Mouse (Mus musculus) embryonic facial prominence, embryonic 13.5 days (tissue): ENCODE measurements around the gene Nfkb1. TPM values are rescaled to one million over a fixed set of nuclear protein-coding genes. Genes with fewer than 3 reads are reported as not detected.
A peak's percentile ranks its signal among the peaks of the same experiment; 100 is the strongest.

Experiments
- ATAC-seq: fragments of 200-750 bp; cut with Nextera tagmentation; 2 replicates; pipeline ENCODE4 v1.8.0; 2017; ENCODE audit warnings: low read depth; ENCODE audit not compliant: insufficient number of reproducible peaks, insufficient read depth, low FRiP score, low TSS enrichment
- H3K27ac ChIP-seq: fragments of 300-500 bp; sonication (generic); 2 replicates; pipeline ENCODE4 v1.5.1; 2015; ENCODE audit warnings: moderate library complexity, mild to moderate bottlenecking, inconsistent platforms
- H3K27me3 ChIP-seq: fragments of 300-500 bp; sonication (generic); 2 replicates; pipeline ENCODE4 v1.6.1; 2015; ENCODE audit warnings: mild to moderate bottlenecking, inconsistent platforms
- H3K36me3 ChIP-seq: fragments of 300-500 bp; sonication (generic); 2 replicates; pipeline ENCODE4 v1.6.1; 2015; ENCODE audit warnings: mild to moderate bottlenecking, inconsistent platforms
- H3K4me1 ChIP-seq: fragments of 300-500 bp; sonication (generic); 2 replicates; pipeline ENCODE4 v1.6.1; 2015; ENCODE audit warnings: inconsistent platforms
- H3K4me2 ChIP-seq: fragments of 300-500 bp; sonication (generic); 2 replicates; pipeline ENCODE4 v1.6.1; 2015; ENCODE audit warnings: moderate library complexity, mild to moderate bottlenecking, inconsistent platforms
- H3K4me3 ChIP-seq: fragments of 300-500 bp; sonication (generic); 2 replicates; pipeline ENCODE4 v1.5.1; 2015; ENCODE audit warnings: mild to moderate bottlenecking, inconsistent platforms
- H3K9ac ChIP-seq: fragments of 300-500 bp; sonication (generic); 2 replicates; pipeline ENCODE4 v1.6.1; 2015; ENCODE audit warnings: mild to moderate bottlenecking, inconsistent platforms
- H3K9me3 ChIP-seq: fragments of 300-500 bp; sonication (generic); 2 replicates; pipeline ENCODE4 v1.6.1; 2016; ENCODE audit warnings: inconsistent platforms
- WGBS: fragments of 180-500 bp; shearing (Covaris S2); methylation state at CpG from one replicate; pipeline ENCODE4 v1.1.7; 2015; ENCODE audit warnings: mixed read lengths; 5-methylcytosine and 5-hydroxymethylcytosine counted together
- polyA plus RNA-seq: library from polyadenylated mRNA; unstranded; fragments of >200 nt; fragmentation: Nextera tagmentation; extraction: Ambion mirVana; gene quantifications from 2 replicates; pipeline ENCODE4 v1.2.1, GENCODE M21; 2015

Nfkb1 gene
- polyA plus RNA-seq, 1 experiment from 2014 or later: 20.4 TPM

DNA sequence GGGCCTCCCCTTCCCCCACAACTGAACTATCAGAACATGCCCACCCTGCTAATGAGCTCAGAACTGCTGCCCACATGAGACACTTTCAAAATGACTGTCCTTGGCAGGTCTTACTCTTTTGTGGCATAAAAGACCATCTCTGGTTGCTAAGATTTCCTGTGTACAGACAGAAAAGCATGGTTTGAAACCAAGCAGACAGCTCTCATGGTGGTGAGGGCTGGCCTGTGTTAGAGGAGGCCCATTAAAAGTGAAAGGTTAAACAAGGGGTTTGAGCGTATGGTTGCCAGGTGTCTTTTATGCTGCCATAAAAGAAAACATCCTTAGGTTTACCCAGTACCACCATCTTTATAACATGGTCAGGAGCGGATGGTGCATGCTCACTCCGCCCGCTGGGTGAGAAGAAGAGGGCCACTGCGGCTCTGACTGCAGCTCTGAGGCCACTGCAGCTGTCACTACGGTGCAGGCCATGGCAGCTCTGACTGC is 25.5 kb downstream of the Nfkb1 start:
- Histone ChIP-seq H3K27me3 (no peaks in the 10 kb centered on the region), H3K9ac (no peak overlapping the region), H3K4me2 (no peak overlapping the region), H3K4me1 (peaks cover 19% of the 10 kb centered on the region), H3K36me3 (peaks cover 44% of the 10 kb centered on the region), H3K9me3 (no peaks in the 10 kb centered on the region), H3K27ac (peak overlapping the region; percentile 40; the same call in 1 of the 2 replicates), H3K4me3 (no peak overlapping the region)
- no peak for ATAC-seq
- WGBS: 57% methylated on average over 6 of the region's 6 CpGs

DNA sequence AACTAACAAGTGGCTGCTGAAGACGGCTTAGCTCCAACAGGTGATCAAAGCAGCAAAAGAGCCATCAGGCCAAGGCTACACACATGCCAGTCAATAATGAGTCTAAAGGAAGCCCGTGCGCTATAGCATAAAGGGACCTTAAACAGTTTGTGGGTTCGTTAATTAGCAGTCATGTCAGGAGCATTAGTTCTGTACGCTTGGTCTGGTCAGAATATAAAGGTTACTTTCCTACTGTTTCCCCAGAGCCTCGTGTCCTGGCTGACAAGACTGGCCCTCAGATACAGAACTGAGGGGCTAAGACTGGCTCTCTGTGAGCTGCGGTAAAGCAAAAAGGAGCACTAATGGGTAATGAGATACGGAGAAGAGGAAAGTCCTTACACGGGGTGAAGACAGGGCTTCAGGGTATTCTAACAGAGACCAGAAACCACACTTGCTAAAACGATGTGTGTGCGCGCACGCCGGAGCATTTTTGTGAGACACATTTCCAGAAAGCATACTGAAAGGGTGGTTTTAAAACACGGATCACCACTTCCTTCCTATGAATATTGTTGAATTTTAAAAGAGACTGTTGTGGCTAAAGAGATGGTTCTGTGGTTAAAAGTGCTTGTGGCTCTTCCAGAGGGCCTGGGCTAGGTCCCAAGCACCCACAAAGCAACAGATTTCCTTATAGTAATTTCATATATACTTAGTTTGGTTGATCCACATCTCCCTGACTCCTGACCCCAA is 29.0 kb downstream of the Nfkb1 start:
- no peaks in the 10 kb centered on the region for H3K27me3 ChIP-seq
- peaks cover 12% of the 10 kb centered on the region for H3K4me1 ChIP-seq
- H3K4me2 ChIP-seq: no peak overlapping the region
- H3K27ac ChIP-seq: no peak overlapping the region
- no peak overlapping the region for H3K4me3 ChIP-seq
- no peak for ATAC-seq
- peaks cover 55% of the 10 kb centered on the region for H3K36me3 ChIP-seq
- 78% methylated on average over 15 of the region's 15 CpGs for WGBS
- H3K9me3 ChIP-seq: no peaks in the 10 kb centered on the region
- no peak overlapping the region for H3K9ac ChIP-seq

- Histone ChIP-seq H3K4me1 (peaks cover 12% of the 10 kb centered on the region), H3K27ac (no peak overlapping the region), H3K27me3 (no peaks in the 10 kb centered on the region), H3K36me3 (peaks cover 50% of the 10 kb centered on the region), H3K4me2 (no peak overlapping the region), H3K4me3 (no peak overlapping the region), H3K9me3 (no peaks in the 10 kb centered on the region), H3K9ac (no peak overlapping the region)
- no peak for ATAC-seq
- WGBS: 79% methylated on average over 9 of the region's 9 CpGs
Measured at GRCm38 (mm10) chr3:135661707-135662106, 29.6 kb downstream of the Nfkb1 start.

- no peak overlapping the region for H3K4me2 ChIP-seq
- H3K27me3 ChIP-seq: no peaks in the 10 kb centered on the region
- no peak overlapping the region for H3K27ac ChIP-seq
- H3K4me1 ChIP-seq: peaks cover 5% of the 10 kb centered on the region
- H3K9ac ChIP-seq: no peak overlapping the region
- H3K36me3 ChIP-seq: peaks cover 51% of the 10 kb centered on the region
- no peak for ATAC-seq
- WGBS: 85% methylated on average over 7 of the region's 7 CpGs
- no peaks in the 10 kb centered on the region for H3K9me3 ChIP-seq
- H3K4me3 ChIP-seq: no peak overlapping the region
Measured at GRCm38 (mm10) chr3:135658540-135659097, 32.7 kb downstream of the Nfkb1 start.

- ATAC-seq: no peak
- Histone ChIP-seq H3K4me2 (no peak overlapping the region), H3K36me3 (peaks cover 50% of the 10 kb centered on the region), H3K9me3 (no peaks in the 10 kb centered on the region), H3K4me3 (no peak overlapping the region), H3K27me3 (no peaks in the 10 kb centered on the region), H3K4me1 (peaks cover 14% of the 10 kb centered on the region), H3K27ac (no peak overlapping the region), H3K9ac (no peak overlapping the region)
- 91% methylated on average over 4 of the region's 4 CpGs for WGBS
Measured at GRCm38 (mm10) chr3:135656156-135656555, 35.2 kb downstream of the Nfkb1 start.

DNA sequence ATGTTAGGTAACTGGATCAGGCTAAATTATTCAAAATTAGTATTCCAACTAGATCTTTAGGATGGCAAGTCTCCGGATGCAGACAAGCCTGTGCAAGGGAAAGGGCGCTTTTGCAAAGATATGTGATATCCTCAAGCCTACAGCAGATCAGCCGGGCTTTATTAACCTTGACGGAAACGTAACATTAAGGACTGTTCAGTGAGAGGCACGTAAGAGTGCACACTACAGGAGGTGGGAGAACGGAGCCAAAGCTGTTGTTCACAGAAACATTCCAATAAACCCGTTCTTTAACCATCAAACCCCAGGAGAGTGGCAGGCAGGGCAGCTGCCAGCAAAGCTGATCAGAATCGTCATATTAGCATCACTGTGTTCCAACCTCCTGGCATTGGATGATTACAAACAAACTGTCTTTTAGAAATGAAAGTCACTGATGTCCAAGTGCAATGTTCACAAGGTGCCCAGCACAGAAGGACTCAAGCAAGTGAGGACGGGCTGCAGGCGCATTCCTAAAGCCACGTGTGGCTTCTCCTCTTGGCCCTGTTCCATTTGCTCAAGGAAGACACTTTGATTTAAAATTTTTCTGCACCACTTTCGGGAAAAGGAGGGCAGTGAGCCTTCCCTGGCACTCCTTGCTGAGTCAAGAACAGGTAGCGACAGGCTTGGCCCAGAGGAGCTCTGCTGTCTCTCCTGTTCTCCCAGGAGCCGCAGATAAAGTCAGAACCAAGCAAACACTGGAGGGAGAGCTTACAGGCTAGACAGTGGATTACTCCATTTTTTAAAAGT is 40.4 kb downstream of the Nfkb1 start:
- Histone ChIP-seq H3K4me3 (no peak overlapping the region), H3K4me2 (peak overlapping the region; percentile 28), H3K36me3 (peaks cover 51% of the 10 kb centered on the region), H3K9me3 (no peaks in the 10 kb centered on the region), H3K9ac (no peak overlapping the region), H3K27ac (peak overlapping the region; percentile 74), H3K27me3 (no peaks in the 10 kb centered on the region), H3K4me1 (peaks cover 24% of the 10 kb centered on the region)
- peak; percentile 48; the same call in 1 of the 2 replicates for ATAC-seq
- WGBS: 39% methylated on average over 15 of the region's 15 CpGs

DNA sequence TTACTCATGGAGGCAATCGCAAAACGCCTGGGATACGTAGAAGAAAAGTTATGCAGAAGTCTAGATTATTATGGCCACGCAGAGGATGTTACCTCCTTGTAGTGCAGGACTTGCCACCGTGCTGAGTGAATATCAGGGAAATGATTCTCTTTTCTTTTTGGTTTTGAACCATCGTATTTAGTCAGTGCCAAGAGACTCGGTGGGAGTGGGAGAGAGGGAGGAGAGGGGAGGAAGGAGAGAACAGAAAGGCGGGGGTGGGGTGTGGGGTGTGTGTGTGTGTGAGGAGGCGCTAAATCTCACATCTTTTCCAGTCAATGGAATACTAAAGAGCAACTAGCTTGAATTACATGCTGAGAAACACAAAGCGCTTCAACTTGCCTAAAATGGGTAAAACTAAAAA is 41.5 kb downstream of the Nfkb1 start:
- peaks cover 52% of the 10 kb centered on the region for H3K36me3 ChIP-seq
- ATAC-seq: no peak
- no peak overlapping the region for H3K27ac ChIP-seq
- no peaks in the 10 kb centered on the region for H3K9me3 ChIP-seq
- H3K27me3 ChIP-seq: no peaks in the 10 kb centered on the region
- WGBS: 83% methylated on average over 10 of the region's 10 CpGs
- peaks cover 24% of the 10 kb centered on the region for H3K4me1 ChIP-seq
- no peak overlapping the region for H3K9ac ChIP-seq
- H3K4me2 ChIP-seq: no peak overlapping the region
- no peak overlapping the region for H3K4me3 ChIP-seq

- 93% methylated on average over 8 of the region's 8 CpGs for WGBS
- ATAC-seq: no peak
- no peaks in the 10 kb centered on the region for H3K27me3 ChIP-seq
- no peak overlapping the region for H3K4me2 ChIP-seq
- H3K4me3 ChIP-seq: no peak overlapping the region
- no peaks in the 10 kb centered on the region for H3K9me3 ChIP-seq
- peaks cover 18% of the 10 kb centered on the region for H3K4me1 ChIP-seq
- H3K9ac ChIP-seq: no peak overlapping the region
- no peak overlapping the region for H3K27ac ChIP-seq
- peaks cover 55% of the 10 kb centered on the region for H3K36me3 ChIP-seq
Measured at GRCm38 (mm10) chr3:135648501-135648900, 42.8 kb downstream of the Nfkb1 start.

DNA sequence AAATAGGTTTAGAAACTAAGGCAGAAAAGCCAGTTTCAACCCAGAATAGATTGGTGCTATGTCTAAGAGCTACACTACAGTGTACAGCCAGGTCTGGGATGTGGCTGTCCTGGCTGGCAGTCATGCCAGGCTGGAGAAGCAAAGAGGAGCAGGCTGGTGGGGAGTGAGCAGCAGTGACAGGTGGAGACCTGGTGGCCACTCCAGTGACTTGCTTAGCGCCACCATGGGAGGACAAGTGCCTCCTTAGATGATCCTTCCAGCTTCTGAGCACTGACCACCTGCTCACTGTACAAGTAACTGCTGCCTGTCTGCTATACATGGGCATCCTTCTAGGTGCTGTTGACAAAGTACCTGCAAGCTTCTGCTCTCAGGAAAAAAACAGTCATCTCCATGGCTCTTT is 44.7 kb downstream of the Nfkb1 start:
- H3K9me3 ChIP-seq: no peaks in the 10 kb centered on the region
- no peak overlapping the region for H3K4me2 ChIP-seq
- H3K4me3 ChIP-seq: no peak overlapping the region
- H3K36me3 ChIP-seq: peaks cover 53% of the 10 kb centered on the region
- no peaks in the 10 kb centered on the region for H3K27me3 ChIP-seq
- H3K4me1 ChIP-seq: peaks cover 13% of the 10 kb centered on the region
- no peak for ATAC-seq
- WGBS: 92% methylated on average over 1 of the region's 1 CpGs
- no peak overlapping the region for H3K9ac ChIP-seq
- H3K27ac ChIP-seq: no peak overlapping the region

- 92% methylated on average over 3 of the region's 3 CpGs for WGBS
- Histone ChIP-seq H3K27ac (no peak overlapping the region), H3K36me3 (peaks cover 65% of the 10 kb centered on the region), H3K9me3 (no peaks in the 10 kb centered on the region), H3K4me2 (no peak overlapping the region), H3K4me3 (no peak overlapping the region), H3K27me3 (no peaks in the 10 kb centered on the region), H3K9ac (no peak overlapping the region), H3K4me1 (no peaks in the 10 kb centered on the region)
- ATAC-seq: no peak
Measured at GRCm38 (mm10) chr3:135644971-135645370, 46.4 kb downstream of the Nfkb1 start.

DNA sequence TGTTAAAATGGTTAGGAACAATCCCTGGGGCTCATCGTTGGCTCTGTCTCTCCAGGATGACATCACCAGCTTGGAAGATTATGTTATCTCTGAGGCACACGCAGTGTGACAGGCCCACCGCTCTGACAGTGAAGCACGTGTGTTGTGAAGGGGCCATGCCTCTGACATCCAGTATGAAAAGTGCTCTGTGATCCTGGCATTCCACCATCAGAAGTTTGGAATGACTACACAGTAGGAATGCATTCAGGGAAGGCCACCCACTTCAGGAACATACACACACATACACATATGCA is 49.8 kb downstream of the Nfkb1 start:
- ATAC-seq: no peak
- peaks cover 49% of the 10 kb centered on the region for H3K36me3 ChIP-seq
- no peak overlapping the region for H3K9ac ChIP-seq
- H3K9me3 ChIP-seq: no peaks in the 10 kb centered on the region
- H3K4me3 ChIP-seq: no peak overlapping the region
- no peaks in the 10 kb centered on the region for H3K4me1 ChIP-seq
- no peaks in the 10 kb centered on the region for H3K27me3 ChIP-seq
- WGBS: 91% methylated on average over 4 of the region's 4 CpGs
- H3K27ac ChIP-seq: no peak overlapping the region
- no peak overlapping the region for H3K4me2 ChIP-seq
